Mouse (Mus musculus) limb, embryonic 13.5 days (tissue): Measurements from ENCODE around the gene Bcas3. TPM values are rescaled to one million over a fixed set of nuclear protein-coding genes. Genes with fewer than 3 reads are reported as not detected.

ENCODE experiments used
- ATAC-seq: fragments of 200-750 bp; cut with Nextera tagmentation; 2 replicates; pipeline ENCODE4 v1.8.0; 2017; ENCODE audit warnings: low read depth, moderate number of reproducible peaks, moderate TSS enrichment; ENCODE audit not compliant: low FRiP score
- H3K27ac ChIP-seq: fragments of 300-500 bp; sonication (generic); 2 replicates; pipeline ENCODE4 v1.5.1; 2015; ENCODE audit warnings: inconsistent platforms, mild to moderate bottlenecking, moderate library complexity
- H3K27me3 ChIP-seq: fragments of 300-500 bp; sonication (generic); 2 replicates; pipeline ENCODE4 v1.6.1; 2015; ENCODE audit warnings: mild to moderate bottlenecking, inconsistent platforms
- H3K36me3 ChIP-seq: fragments of 300-500 bp; sonication (generic); 2 replicates; pipeline ENCODE4 v1.6.1; 2015; ENCODE audit warnings: inconsistent platforms, mild to moderate bottlenecking, moderate library complexity
- H3K4me1 ChIP-seq: fragments of 300-500 bp; sonication (generic); 2 replicates; pipeline ENCODE4 v1.6.1; 2015; ENCODE audit warnings: inconsistent platforms
- H3K4me2 ChIP-seq: fragments of 300-500 bp; sonication (generic); replicated peaks from 2 replicates; pipeline ENCODE4 v1.6.1; 2015; ENCODE audit warnings: inconsistent platforms, mild to moderate bottlenecking, moderate library complexity
- H3K4me3 ChIP-seq: fragments of 300-500 bp; sonication (generic); 2 replicates; pipeline ENCODE4 v1.5.1; 2015; ENCODE audit warnings: moderate library complexity, mild to moderate bottlenecking, inconsistent platforms
- H3K9ac ChIP-seq: fragments of 300-500 bp; sonication (generic); 2 replicates; pipeline ENCODE4 v1.6.1; 2015; ENCODE audit warnings: mild to moderate bottlenecking, inconsistent platforms
- H3K9me3 ChIP-seq: fragments of 300-500 bp; sonication (generic); 2 replicates; pipeline ENCODE4 v1.6.1; 2016; ENCODE audit warnings: inconsistent platforms
- WGBS: fragments of 180-500 bp; shearing (Covaris S2); methylation state at CpG from one replicate; pipeline ENCODE4 v1.1.7; 2015; 5-methylcytosine and 5-hydroxymethylcytosine counted together
- polyA plus RNA-seq: library from polyadenylated mRNA; unstranded; fragments of >200 nt; fragmentation: Nextera tagmentation; extraction: Ambion mirVana; gene quantifications from 2 replicates; pipeline ENCODE4 v1.2.1, GENCODE M21; 2015

Gene Bcas3
- polyA plus RNA-seq, 1 experiment from 2014 or later, result 30.3 TPM

- ATAC-seq, result no peak
- peak overlapping the region; percentile 28; the same call in 1 of the 2 replicates for H3K27ac ChIP-seq
- 46% methylated on average over 5 of the region's 5 CpGs for WGBS
Observed at GRCm38 (mm10) chr11:85613035-85613434, 260.1 kb downstream of the Bcas3 start.

GRCm38 (mm10) chr11:85613586-85613985 is 260.6 kb downstream of the Bcas3 start:
- peaks cover 45% of the 10 kb centered on the region for H3K4me1 ChIP-seq
- ATAC-seq, result no peak
- no peaks in the 10 kb centered on the region for H3K9me3 ChIP-seq
- 72% methylated on average over 3 of the region's 3 CpGs for WGBS
- no peak overlapping the region for H3K4me2 ChIP-seq
- no peaks in the 10 kb centered on the region for H3K27me3 ChIP-seq
- no peak overlapping the region for H3K9ac ChIP-seq
- no peaks in the 10 kb centered on the region for H3K36me3 ChIP-seq
- no peak overlapping the region for H3K4me3 ChIP-seq
- no peak overlapping the region for H3K27ac ChIP-seq

More at GRCm38 (mm10) chr11:85613035-85613434, 260.1 kb downstream of the Bcas3 start:
- Histone ChIP-seq H3K4me3 (no peak overlapping the region), H3K36me3 (no peaks in the 10 kb centered on the region), H3K9me3 (no peaks in the 10 kb centered on the region), H3K9ac (no peak overlapping the region), H3K4me2 (no peak overlapping the region), H3K27me3 (no peaks in the 10 kb centered on the region), H3K4me1 (peaks cover 45% of the 10 kb centered on the region)

GRCm38 (mm10) chr11:85614431-85614830 is 261.5 kb downstream of the Bcas3 start:
- H3K27me3 ChIP-seq, result no peaks in the 10 kb centered on the region
- ATAC-seq, result no peak

GRCm38 (mm10) chr11:85615421-85615820 is 262.5 kb downstream of the Bcas3 start:
- H3K36me3 ChIP-seq, result no peaks in the 10 kb centered on the region
- 34% methylated on average over 7 of the region's 7 CpGs for WGBS
- no peak overlapping the region for H3K4me3 ChIP-seq
- no peak overlapping the region for H3K4me2 ChIP-seq
- no peak overlapping the region for H3K27ac ChIP-seq
- H3K4me1 ChIP-seq, result peaks cover 43% of the 10 kb centered on the region
- ATAC-seq, result no peak
- no peak overlapping the region for H3K9ac ChIP-seq
- H3K27me3 ChIP-seq, result no peaks in the 10 kb centered on the region
- H3K9me3 ChIP-seq, result no peaks in the 10 kb centered on the region

More at GRCm38 (mm10) chr11:85614431-85614830, 261.5 kb downstream of the Bcas3 start:
- Histone ChIP-seq H3K9me3 (no peaks in the 10 kb centered on the region), H3K4me1 (peaks cover 46% of the 10 kb centered on the region), H3K27ac (no peak overlapping the region), H3K9ac (no peak overlapping the region), H3K4me2 (no peak overlapping the region), H3K4me3 (no peak overlapping the region), H3K36me3 (no peaks in the 10 kb centered on the region)
- WGBS, result 73% methylated on average over 7 of the region's 7 CpGs

- peaks cover 18% of the 10 kb centered on the region; the same call in 1 of the 2 replicates for H3K27me3 ChIP-seq
- no peak overlapping the region for H3K27ac ChIP-seq
- 34% methylated on average over 2 of the region's 2 CpGs for WGBS
- H3K4me2 ChIP-seq, result no peak overlapping the region
- no peaks in the 10 kb centered on the region for H3K9me3 ChIP-seq
- ATAC-seq, result no peak
- H3K36me3 ChIP-seq, result no peaks in the 10 kb centered on the region
- peaks cover 25% of the 10 kb centered on the region for H3K4me1 ChIP-seq
- no peak overlapping the region for H3K4me3 ChIP-seq
- H3K9ac ChIP-seq, result no peak overlapping the region
Observed at GRCm38 (mm10) chr11:85621486-85621885, 268.5 kb downstream of the Bcas3 start.

- Histone ChIP-seq H3K36me3 (no peaks in the 10 kb centered on the region), H3K4me3 (no peak overlapping the region), H3K27me3 (peaks cover 18% of the 10 kb centered on the region; the same call in 1 of the 2 replicates), H3K9ac (no peak overlapping the region), H3K4me2 (no peak overlapping the region), H3K4me1 (peaks cover 30% of the 10 kb centered on the region), H3K27ac (no peak overlapping the region), H3K9me3 (no peaks in the 10 kb centered on the region)
- no peak for ATAC-seq
- WGBS, result 64% methylated on average over 8 of the region's 8 CpGs
Observed at GRCm38 (mm10) chr11:85621994-85622393, 269.0 kb downstream of the Bcas3 start.

GRCm38 (mm10) chr11:85625206-85625605 is 272.2 kb downstream of the Bcas3 start:
- Histone ChIP-seq H3K4me1 (peaks cover 48% of the 10 kb centered on the region), H3K9ac (no peak overlapping the region), H3K27ac (no peak overlapping the region), H3K27me3 (peaks cover 23% of the 10 kb centered on the region), H3K4me3 (no peak overlapping the region), H3K9me3 (no peaks in the 10 kb centered on the region), H3K36me3 (no peaks in the 10 kb centered on the region), H3K4me2 (no peak overlapping the region)
- WGBS, result 36% methylated on average over 5 of the region's 5 CpGs
- no peak for ATAC-seq

- WGBS, result 62% methylated on average over 2 of the region's 2 CpGs
- Histone ChIP-seq H3K27ac (no peak overlapping the region), H3K4me1 (peaks cover 54% of the 10 kb centered on the region), H3K9ac (no peak overlapping the region), H3K4me3 (no peak overlapping the region), H3K4me2 (no peak overlapping the region), H3K9me3 (no peaks in the 10 kb centered on the region), H3K36me3 (no peaks in the 10 kb centered on the region), H3K27me3 (peaks cover 16% of the 10 kb centered on the region)
- no peak for ATAC-seq
Observed at GRCm38 (mm10) chr11:85626846-85627245, 273.9 kb downstream of the Bcas3 start.

GRCm38 (mm10) chr11:85627405-85627804 is 274.4 kb downstream of the Bcas3 start:
- WGBS, result 54% methylated on average over 3 of the region's 3 CpGs
- Histone ChIP-seq H3K4me1 (peaks cover 54% of the 10 kb centered on the region), H3K9ac (no peak overlapping the region), H3K27me3 (peaks cover 14% of the 10 kb centered on the region), H3K4me3 (no peak overlapping the region), H3K36me3 (no peaks in the 10 kb centered on the region), H3K27ac (no peak overlapping the region), H3K9me3 (no peaks in the 10 kb centered on the region), H3K4me2 (no peak overlapping the region)
- ATAC-seq, result no peak

- peaks cover 10% of the 10 kb centered on the region for H3K27me3 ChIP-seq
- no peak overlapping the region for H3K9ac ChIP-seq
- ATAC-seq, result no peak
- WGBS, result 36% methylated on average over 13 of the region's 13 CpGs
- no peaks in the 10 kb centered on the region for H3K36me3 ChIP-seq
- H3K27ac ChIP-seq, result no peak overlapping the region
- H3K9me3 ChIP-seq, result no peaks in the 10 kb centered on the region
- no peak overlapping the region for H3K4me3 ChIP-seq
- peaks cover 65% of the 10 kb centered on the region for H3K4me1 ChIP-seq
- no peak overlapping the region for H3K4me2 ChIP-seq
Observed at GRCm38 (mm10) chr11:85628303-85629063, 275.5 kb downstream of the Bcas3 start.

- peak; percentile 85 for ATAC-seq
- Histone ChIP-seq H3K9ac (no peak overlapping the region), H3K4me1 (peaks cover 51% of the 10 kb centered on the region), H3K4me2 (peak overlapping the region; percentile 7), H3K27ac (0 out of 2 replicates have a peak overlapping the region, but pooled peaks have one; percentile 29), H3K4me3 (no peak overlapping the region), H3K27me3 (peaks cover 5% of the 10 kb centered on the region), H3K36me3 (no peaks in the 10 kb centered on the region), H3K9me3 (no peaks in the 10 kb centered on the region)
- 7% methylated on average over 2 of the region's 2 CpGs for WGBS
Observed at GRCm38 (mm10) chr11:85632568-85632981, 279.6 kb downstream of the Bcas3 start.

- no peaks in the 10 kb centered on the region for H3K27me3 ChIP-seq
- H3K4me2 ChIP-seq, result peak overlapping the region; percentile 31
- H3K4me1 ChIP-seq, result peaks cover 50% of the 10 kb centered on the region
- 28% methylated on average over 12 of the region's 12 CpGs for WGBS
- H3K4me3 ChIP-seq, result no peak overlapping the region
- no peaks in the 10 kb centered on the region for H3K36me3 ChIP-seq
- no peak overlapping the region for H3K27ac ChIP-seq
- no peak for ATAC-seq
- H3K9ac ChIP-seq, result no peak overlapping the region
- H3K9me3 ChIP-seq, result no peaks in the 10 kb centered on the region
Observed at GRCm38 (mm10) chr11:85638696-85639495, 285.9 kb downstream of the Bcas3 start.
